Mouse (Mus musculus): ENCODE results near the gene Lztfl1. TPM values are rescaled to one million over a fixed set of nuclear protein-coding genes. Genes with fewer than 3 reads are reported as not detected.
"Not testable (repeated sequence)": the region's sequence is repeated elsewhere in the genome, so short reads cannot be mapped to it uniquely, and the experiment has no call there.

Gene Lztfl1
- total RNA-seq (2015; ENCODE audit: low replicate concordance) (18.0 and 35.3 TPM in 2 replicates), total RNA-seq (2017; ENCODE audit: low replicate concordance) (15.4 and 21.2 TPM in 2 replicates)

- peak; percentile 99 for ATAC-seq (replicated peaks; ENCODE audit: low FRiP score, poor library complexity, severe bottlenecking)
Measured at GRCm38 (mm10) chr9:123717186-123718008, at the start of gene Lztfl1. Gene Lztfl1 (minus strand): TSS chr9:123717697.

GRCm38 (mm10) chr9:123766996-123767395 is 49.5 kb upstream of the Lztfl1 start:
- ATAC-seq (replicated peaks; ENCODE audit: low FRiP score, poor library complexity, severe bottlenecking) = no peak; the same call in 1 of the 2 replicates

- no peak for ATAC-seq (replicated peaks; ENCODE audit: low FRiP score, poor library complexity, severe bottlenecking)
Measured at GRCm38 (mm10) chr9:123763771-123764170, 46.3 kb upstream of the Lztfl1 start.

- no peak for ATAC-seq (replicated peaks; ENCODE audit: low FRiP score, poor library complexity, severe bottlenecking)
Measured at GRCm38 (mm10) chr9:123762886-123763285, 45.4 kb upstream of the Lztfl1 start.

- ATAC-seq (replicated peaks; ENCODE audit: low FRiP score, poor library complexity, severe bottlenecking) = no peak
Measured at GRCm38 (mm10) chr9:123760806-123761205, 43.3 kb upstream of the Lztfl1 start.

- ATAC-seq (replicated peaks; ENCODE audit: low FRiP score, poor library complexity, severe bottlenecking) = no peak
Measured at GRCm38 (mm10) chr9:123758645-123759044, 41.1 kb upstream of the Lztfl1 start.

GRCm38 (mm10) chr9:123758156-123758555 is 40.7 kb upstream of the Lztfl1 start:
- no peak for ATAC-seq (replicated peaks; ENCODE audit: low FRiP score, poor library complexity, severe bottlenecking)

- ATAC-seq (replicated peaks; ENCODE audit: low FRiP score, poor library complexity, severe bottlenecking) = no peak
Measured at GRCm38 (mm10) chr9:123757326-123757725, 39.8 kb upstream of the Lztfl1 start.

- no peak for ATAC-seq (replicated peaks; ENCODE audit: low FRiP score, poor library complexity, severe bottlenecking)
Measured at GRCm38 (mm10) chr9:123756752-123757151, 39.3 kb upstream of the Lztfl1 start.

- ATAC-seq (replicated peaks; ENCODE audit: low FRiP score, poor library complexity, severe bottlenecking) = no peak
Measured at GRCm38 (mm10) chr9:123754333-123754732, 36.8 kb upstream of the Lztfl1 start.

- ATAC-seq (replicated peaks; ENCODE audit: low FRiP score, poor library complexity, severe bottlenecking) = not testable (repeated sequence)
Measured at GRCm38 (mm10) chr9:123749687-123750086, 32.2 kb upstream of the Lztfl1 start.

- no peak for ATAC-seq (replicated peaks; ENCODE audit: low FRiP score, poor library complexity, severe bottlenecking)
Measured at GRCm38 (mm10) chr9:123740799-123741198, 23.3 kb upstream of the Lztfl1 start.

- no peak for ATAC-seq (replicated peaks; ENCODE audit: low FRiP score, poor library complexity, severe bottlenecking)
Measured at GRCm38 (mm10) chr9:123734133-123734532, 16.6 kb upstream of the Lztfl1 start.

GRCm38 (mm10) chr9:123731271-123731670 is 13.8 kb upstream of the Lztfl1 start:
- no peak for ATAC-seq (replicated peaks; ENCODE audit: low FRiP score, poor library complexity, severe bottlenecking)

- no peak for ATAC-seq (replicated peaks; ENCODE audit: low FRiP score, poor library complexity, severe bottlenecking)
Measured at GRCm38 (mm10) chr9:123722737-123723493, 5.4 kb upstream of the Lztfl1 start.

- ATAC-seq (replicated peaks; ENCODE audit: low FRiP score, poor library complexity, severe bottlenecking) = no peak
Measured at GRCm38 (mm10) chr9:123716301-123716700, 1.2 kb downstream of the Lztfl1 start.

GRCm38 (mm10) chr9:123713111-123713510 is 4.4 kb downstream of the Lztfl1 start:
- no peak for ATAC-seq (replicated peaks; ENCODE audit: low FRiP score, poor library complexity, severe bottlenecking)

- ATAC-seq (replicated peaks; ENCODE audit: low FRiP score, poor library complexity, severe bottlenecking) = peak; percentile 76; the same call in 1 of the 2 replicates
Measured at GRCm38 (mm10) chr9:123709226-123709625, 8.3 kb downstream of the Lztfl1 start.

- ATAC-seq (replicated peaks; ENCODE audit: low FRiP score, poor library complexity, severe bottlenecking) = peak; percentile 95
Measured at GRCm38 (mm10) chr9:123701822-123702221, 15.7 kb downstream of the Lztfl1 start.

- no peak for ATAC-seq (replicated peaks; ENCODE audit: low FRiP score, poor library complexity, severe bottlenecking)
Measured at GRCm38 (mm10) chr9:123695634-123696302, 21.7 kb downstream of the Lztfl1 start.
